Mouse (Mus musculus): Measurements from ENCODE around the gene Xiap.

DNA sequence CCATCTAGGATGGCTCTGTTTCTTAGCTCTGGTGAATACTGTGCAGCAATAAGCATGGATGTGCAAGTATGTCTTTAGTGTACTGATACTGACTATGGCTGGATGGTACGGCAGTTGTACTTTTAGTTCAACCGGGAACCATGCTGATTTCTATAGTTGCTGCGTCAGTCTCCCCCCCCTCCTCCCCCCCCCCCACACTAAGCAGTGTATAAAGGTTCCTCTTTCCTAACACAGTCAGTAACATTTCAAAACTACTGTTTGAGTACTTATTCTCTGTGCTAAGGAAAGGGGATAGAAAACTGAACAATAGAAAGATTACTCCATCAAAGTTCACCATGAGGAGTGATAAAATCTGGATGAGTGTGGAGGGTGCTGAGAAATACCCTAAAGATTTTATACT lies 83.1 kb downstream of the Xiap start:
- no peak for TF ChIP-seq POLR2A (IDR thresholded peaks at IDR 0.05; ENCODE audit: low read depth, low read length)
- TF ChIP-seq CTCF (IDR thresholded peaks at IDR 0.05; ENCODE audit: extremely low read depth, insufficient read length, insufficient replicate concordance, low read depth, low read length) = no peak

All from small intestine, adult 2 months (tissue).